Mouse (Mus musculus) hindbrain, embryonic 16.5 days (tissue): ENCODE measurements around the gene Sidt2. TPM values are rescaled to one million over a fixed set of nuclear protein-coding genes. Genes with fewer than 3 reads are reported as not detected.

Source experiments
- ATAC-seq: fragments of 200-750 bp; cut with Nextera tagmentation; 2 replicates; pipeline ENCODE4 v1.8.0; 2017; ENCODE audit warnings: moderate TSS enrichment, moderate library complexity
- H3K27ac ChIP-seq: fragments of 300-500 bp; sonication (generic); 2 replicates; pipeline ENCODE4 v1.5.1; 2014; ENCODE audit warnings: low read depth, mild to moderate bottlenecking, control low read depth, low read length, moderate library complexity
- H3K27me3 ChIP-seq: fragments of 300-500 bp; sonication (generic); replicated peaks from 2 replicates; pipeline ENCODE4 v1.6.1; 2014; ENCODE audit warnings: low read length; ENCODE audit not compliant: control insufficient read depth, insufficient read depth
- H3K36me3 ChIP-seq: fragments of 300-500 bp; sonication (generic); 2 replicates; pipeline ENCODE4 v1.6.1; 2014; ENCODE audit warnings: mild to moderate bottlenecking, low read length, moderate library complexity, mixed read lengths; ENCODE audit not compliant: control insufficient read depth, insufficient read depth
- H3K4me1 ChIP-seq: fragments of 300-500 bp; sonication (generic); 2 replicates; pipeline ENCODE4 v1.6.1; 2014; ENCODE audit warnings: low read depth, low read length; ENCODE audit not compliant: control insufficient read depth, insufficient read depth
- H3K4me2 ChIP-seq: fragments of 300-500 bp; sonication (generic); 2 replicates; pipeline ENCODE4 v1.6.1; 2014; ENCODE audit warnings: mild to moderate bottlenecking, low read length, control low read depth, moderate library complexity
- H3K4me3 ChIP-seq: fragments of 300-500 bp; sonication (generic); 2 replicates; pipeline ENCODE4 v1.5.1; 2014; ENCODE audit warnings: mild to moderate bottlenecking, low read length, control low read depth, moderate library complexity
- H3K9ac ChIP-seq: fragments of 300-500 bp; sonication (generic); 2 replicates; pipeline ENCODE4 v1.6.1; 2014; ENCODE audit warnings: low read depth, mild to moderate bottlenecking, control low read depth, low read length, moderate library complexity
- H3K9me3 ChIP-seq: fragments of 300-500 bp; sonication (generic); 2 replicates; pipeline ENCODE4 v1.6.1; 2014; ENCODE audit warnings: mild to moderate bottlenecking, low read length, moderate library complexity; ENCODE audit not compliant: control insufficient read depth
- WGBS: fragments of 180-500 bp; shearing (Covaris S2); extraction: QIAGEN DNeasy Blood & Tissue Kit; methylation state at CpG from one replicate; pipeline ENCODE4 v1.1.7; 2014; 5-methylcytosine and 5-hydroxymethylcytosine counted together
- polyA plus RNA-seq: library from polyadenylated mRNA; unstranded; fragments of >200 nt; fragmentation: Nextera tagmentation; extraction: Ambion mirVana; gene quantifications from 2 replicates; pipeline ENCODE4 v1.2.1, GENCODE M21; 2015

Gene Sidt2
- polyA plus RNA-seq, 1 experiment from 2014 or later, result 51.2 TPM

DNA sequence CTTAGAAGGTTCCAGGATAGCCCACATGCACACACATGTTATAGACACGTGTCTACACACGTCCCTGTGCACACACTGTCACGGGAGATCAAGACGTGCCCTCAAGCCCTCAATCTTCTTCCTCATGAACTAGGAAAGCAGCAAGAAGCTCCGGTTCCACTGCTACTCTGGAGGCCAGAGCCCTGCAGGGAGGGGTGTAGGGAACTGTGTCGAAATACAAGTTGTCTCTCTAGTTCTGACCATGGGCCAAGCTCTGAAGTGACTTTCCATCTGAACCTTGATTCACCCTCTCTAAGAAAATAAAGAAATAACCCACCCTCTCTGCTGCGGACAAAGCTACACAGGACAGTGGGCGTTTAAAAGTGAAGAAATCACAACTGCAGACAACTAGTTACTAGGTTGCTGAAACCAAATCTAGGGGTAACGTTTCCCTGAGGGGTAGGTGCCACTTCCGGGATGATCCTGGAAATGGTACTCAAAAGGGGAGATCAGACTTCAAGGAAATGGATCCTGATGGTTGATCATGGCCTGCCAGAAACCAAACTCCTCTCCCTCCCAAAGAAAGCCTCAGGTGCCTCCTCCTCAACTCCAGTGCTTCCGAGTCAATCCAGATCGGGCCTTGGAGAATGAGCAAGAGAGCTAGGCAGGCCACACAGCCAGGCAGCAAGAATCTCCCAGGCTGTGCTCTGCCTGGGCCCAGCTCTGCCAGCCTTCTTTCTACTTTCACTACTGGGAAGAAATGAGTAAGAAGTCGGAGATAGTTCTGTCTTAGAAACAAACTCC is 1.4 kb downstream of the Sidt2 start:
- Histone ChIP-seq H3K27ac (peak overlapping the region; percentile 86), H3K9ac (peak overlapping the region; percentile 91)
- WGBS, result 62% methylated on average over 13 of the region's 13 CpGs

DNA sequence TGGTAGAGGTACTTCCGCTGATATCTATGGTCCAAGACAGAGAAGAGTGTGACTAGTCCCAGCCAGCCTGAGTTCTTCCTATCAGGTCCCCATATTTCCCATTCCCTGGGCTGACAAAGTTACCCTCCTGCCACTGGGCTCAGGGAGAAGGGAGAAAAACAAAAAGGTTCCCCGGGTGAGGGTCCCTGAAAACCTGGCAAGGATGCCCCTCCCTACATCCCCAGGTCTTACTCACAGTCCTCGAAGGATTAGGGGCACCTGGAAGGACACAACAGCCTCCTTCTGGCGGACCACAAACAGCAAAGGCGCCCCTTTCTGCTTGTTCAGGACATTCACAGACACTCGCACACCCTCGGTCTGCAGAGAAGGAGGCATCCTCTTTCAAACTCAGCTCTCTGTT is 2.2 kb downstream of the Sidt2 start:
- Histone ChIP-seq H3K9ac (0 out of 2 replicates have a peak overlapping the region, but pooled peaks have one; percentile 91), H3K27ac (no peak overlapping the region), H3K4me2 (peak overlapping the region; percentile 73; the same call in 1 of the 2 replicates), H3K36me3 (peaks cover 22% of the 10 kb centered on the region), H3K27me3 (no peaks in the 10 kb centered on the region), H3K9me3 (no peaks in the 10 kb centered on the region), H3K4me1 (peaks cover 22% of the 10 kb centered on the region), H3K4me3 (no peak overlapping the region)
- WGBS, result 87% methylated on average over 7 of the region's 7 CpGs
- ATAC-seq, result no peak

More for the DNA sequence above, 1.4 kb downstream of the Sidt2 start:
- no peak for ATAC-seq
- Histone ChIP-seq H3K9me3 (no peaks in the 10 kb centered on the region), H3K4me3 (peak overlapping the region; percentile 79), H3K4me2 (peak overlapping the region; percentile 73), H3K27me3 (no peaks in the 10 kb centered on the region), H3K36me3 (peaks cover 22% of the 10 kb centered on the region), H3K4me1 (peaks cover 25% of the 10 kb centered on the region)

DNA sequence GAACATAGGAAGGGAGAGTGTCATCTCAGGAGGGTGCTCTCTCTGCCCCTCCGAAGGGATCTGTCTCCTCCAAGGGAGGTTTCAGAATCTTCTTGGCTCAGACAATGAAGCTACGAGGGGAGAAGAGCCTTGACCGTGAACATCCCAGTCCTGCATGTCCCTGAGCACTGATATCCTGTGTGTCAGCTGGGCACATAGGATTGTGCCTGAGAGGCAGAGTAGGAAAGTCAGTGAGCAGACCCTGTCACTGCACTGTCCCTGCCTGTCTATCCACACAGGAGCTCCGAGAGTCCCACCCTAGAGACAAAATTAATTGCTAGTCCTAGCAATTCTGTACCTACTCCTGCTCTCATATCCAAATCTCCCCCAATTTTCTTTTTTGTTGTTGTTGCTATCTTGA is 3.0 kb downstream of the Sidt2 start:
- Histone ChIP-seq H3K9ac (no peak overlapping the region), H3K4me3 (no peak overlapping the region), H3K36me3 (peaks cover 26% of the 10 kb centered on the region), H3K9me3 (no peaks in the 10 kb centered on the region), H3K27ac (no peak overlapping the region), H3K4me2 (no peak overlapping the region), H3K4me1 (peaks cover 22% of the 10 kb centered on the region), H3K27me3 (no peaks in the 10 kb centered on the region)
- ATAC-seq, result no peak
- 91% methylated on average over 4 of the region's 4 CpGs for WGBS

DNA sequence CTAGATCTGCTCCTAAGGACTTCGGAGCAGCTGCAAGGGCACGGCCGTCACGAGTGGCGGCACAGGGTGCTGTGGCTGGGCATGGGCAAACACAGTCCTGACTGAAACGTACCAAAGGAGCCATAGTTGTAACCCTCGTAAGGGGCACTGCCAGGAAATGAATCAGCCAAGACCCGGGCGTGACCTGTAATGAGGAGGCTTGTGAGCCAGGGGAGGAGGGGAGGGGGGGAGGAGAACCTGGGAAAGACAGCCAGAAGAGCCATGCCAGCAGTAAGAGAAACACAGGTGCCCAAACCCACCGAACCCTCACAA is 8.2 kb downstream of the Sidt2 start:
- H3K36me3 ChIP-seq, result peaks cover 56% of the 10 kb centered on the region
- 87% methylated on average over 10 of the region's 10 CpGs for WGBS

DNA sequence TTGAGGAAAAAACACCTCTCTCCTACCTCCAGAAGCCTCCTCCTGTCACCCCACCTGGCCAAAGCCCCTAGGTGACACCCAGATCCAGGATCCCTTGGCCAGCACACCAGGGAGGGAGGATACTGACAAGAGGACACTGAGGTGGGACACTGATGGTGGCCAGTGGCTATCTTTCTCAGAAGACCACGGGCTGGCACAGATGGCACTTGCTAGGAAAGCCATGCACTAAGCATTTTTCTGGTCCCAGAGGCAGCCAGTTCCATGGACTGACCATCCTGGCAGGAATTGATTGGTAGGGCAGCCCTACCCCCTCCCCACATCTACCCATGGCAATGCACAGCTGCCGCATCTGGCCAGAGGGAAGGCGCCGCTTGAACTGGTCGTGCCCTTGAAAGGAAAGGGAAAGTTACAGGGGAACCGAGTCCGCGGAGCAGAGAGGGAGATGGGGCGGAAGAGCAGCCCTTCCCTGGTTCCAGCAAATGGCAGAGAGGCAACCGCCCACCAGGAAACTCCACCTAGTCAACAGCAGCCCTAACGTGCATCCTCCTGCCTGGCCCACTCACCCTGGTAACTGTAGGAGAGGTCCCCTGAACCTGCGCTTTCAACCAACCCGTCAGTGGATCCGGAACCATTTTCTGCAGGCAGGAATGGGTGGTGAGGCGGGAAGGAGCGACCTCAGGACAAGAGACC is 8.7 kb downstream of the Sidt2 start:
- Histone ChIP-seq H3K4me3 (no peak overlapping the region), H3K27me3 (no peaks in the 10 kb centered on the region), H3K9me3 (no peaks in the 10 kb centered on the region), H3K9ac (no peak overlapping the region), H3K36me3 (peaks cover 54% of the 10 kb centered on the region), H3K4me2 (no peak overlapping the region), H3K27ac (no peak overlapping the region), H3K4me1 (no peaks in the 10 kb centered on the region)
- 88% methylated on average over 16 of the region's 16 CpGs for WGBS
- no peak for ATAC-seq

More for the DNA sequence above, 8.2 kb downstream of the Sidt2 start:
- Histone ChIP-seq H3K4me2 (no peak overlapping the region), H3K27me3 (no peaks in the 10 kb centered on the region), H3K9ac (no peak overlapping the region), H3K4me3 (no peak overlapping the region), H3K9me3 (no peaks in the 10 kb centered on the region), H3K27ac (no peak overlapping the region), H3K4me1 (no peaks in the 10 kb centered on the region)
- ATAC-seq, result no peak

DNA sequence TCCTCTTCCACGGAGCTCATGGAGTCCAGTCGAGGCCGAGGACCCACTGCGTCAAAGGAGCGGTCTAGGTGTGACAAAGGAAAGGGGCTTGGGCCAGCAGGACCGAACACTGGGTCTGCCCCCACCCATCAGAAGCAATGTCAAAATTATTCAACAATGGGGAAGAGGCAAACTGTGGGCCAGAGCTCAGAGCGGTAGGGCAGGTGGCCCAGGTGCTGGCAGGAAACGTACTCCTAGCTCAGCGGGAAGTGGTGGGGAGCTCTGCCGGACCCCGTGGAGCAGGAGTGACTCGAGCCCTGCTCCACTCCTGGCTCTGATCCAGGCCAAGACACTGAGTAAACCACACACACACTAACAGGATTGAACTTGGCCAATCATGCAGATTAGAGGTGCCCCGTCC is 9.3 kb downstream of the Sidt2 start:
- Histone ChIP-seq H3K4me3 (no peak overlapping the region), H3K4me2 (no peak overlapping the region), H3K27me3 (no peaks in the 10 kb centered on the region), H3K9ac (no peak overlapping the region), H3K9me3 (no peaks in the 10 kb centered on the region), H3K27ac (no peak overlapping the region), H3K36me3 (peaks cover 58% of the 10 kb centered on the region), H3K4me1 (no peaks in the 10 kb centered on the region)
- WGBS, result 82% methylated on average over 13 of the region's 13 CpGs
- ATAC-seq, result no peak

DNA sequence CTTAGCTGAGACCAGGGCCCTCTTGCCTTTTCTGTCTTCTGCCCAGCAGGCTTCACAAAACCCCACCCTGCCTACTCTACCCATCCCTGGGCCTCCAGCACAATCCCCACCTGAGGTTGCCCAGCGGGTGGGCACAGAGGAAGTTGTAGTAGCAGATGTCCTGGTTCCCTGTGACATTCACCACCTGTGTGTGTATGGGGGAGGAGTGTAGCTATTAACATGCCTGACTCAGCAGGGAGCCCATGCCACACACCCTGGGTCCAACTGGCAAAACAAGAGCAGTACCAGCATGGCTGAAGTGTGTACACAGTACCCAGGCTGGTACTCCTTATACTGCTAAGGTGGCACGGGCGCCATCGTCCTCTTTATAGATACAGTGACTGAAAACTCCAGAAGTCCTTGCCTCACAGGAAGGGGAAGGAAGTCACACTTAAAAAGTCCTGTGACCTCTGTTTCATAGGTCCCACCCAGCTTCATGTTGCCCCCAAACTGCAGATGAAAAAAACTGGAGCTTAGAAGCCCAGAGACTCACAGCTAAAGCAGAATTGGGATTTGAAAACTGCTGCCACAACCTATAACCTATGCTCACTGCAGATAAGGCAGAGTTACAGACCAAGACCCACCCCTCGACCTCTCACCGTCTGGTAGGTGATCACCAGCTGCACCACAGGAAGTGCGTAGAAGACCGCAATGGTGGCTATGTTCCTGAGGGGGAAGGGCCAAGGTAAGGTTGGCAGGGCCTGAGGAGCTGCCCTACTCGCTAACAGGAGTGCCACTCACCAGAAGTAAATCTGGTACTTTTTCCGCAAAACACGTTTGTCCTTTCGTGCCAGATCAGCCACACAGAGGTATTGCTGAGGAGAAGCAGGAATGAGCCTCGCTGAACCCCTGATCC is 10.3 kb downstream of the Sidt2 start:
- Histone ChIP-seq H3K4me2 (no peak overlapping the region), H3K4me1 (no peaks in the 10 kb centered on the region), H3K4me3 (no peak overlapping the region), H3K27ac (no peak overlapping the region), H3K27me3 (no peaks in the 10 kb centered on the region), H3K36me3 (peaks cover 50% of the 10 kb centered on the region), H3K9ac (no peak overlapping the region), H3K9me3 (no peaks in the 10 kb centered on the region)
- ATAC-seq, result no peak
- WGBS, result 84% methylated on average over 13 of the region's 13 CpGs

DNA sequence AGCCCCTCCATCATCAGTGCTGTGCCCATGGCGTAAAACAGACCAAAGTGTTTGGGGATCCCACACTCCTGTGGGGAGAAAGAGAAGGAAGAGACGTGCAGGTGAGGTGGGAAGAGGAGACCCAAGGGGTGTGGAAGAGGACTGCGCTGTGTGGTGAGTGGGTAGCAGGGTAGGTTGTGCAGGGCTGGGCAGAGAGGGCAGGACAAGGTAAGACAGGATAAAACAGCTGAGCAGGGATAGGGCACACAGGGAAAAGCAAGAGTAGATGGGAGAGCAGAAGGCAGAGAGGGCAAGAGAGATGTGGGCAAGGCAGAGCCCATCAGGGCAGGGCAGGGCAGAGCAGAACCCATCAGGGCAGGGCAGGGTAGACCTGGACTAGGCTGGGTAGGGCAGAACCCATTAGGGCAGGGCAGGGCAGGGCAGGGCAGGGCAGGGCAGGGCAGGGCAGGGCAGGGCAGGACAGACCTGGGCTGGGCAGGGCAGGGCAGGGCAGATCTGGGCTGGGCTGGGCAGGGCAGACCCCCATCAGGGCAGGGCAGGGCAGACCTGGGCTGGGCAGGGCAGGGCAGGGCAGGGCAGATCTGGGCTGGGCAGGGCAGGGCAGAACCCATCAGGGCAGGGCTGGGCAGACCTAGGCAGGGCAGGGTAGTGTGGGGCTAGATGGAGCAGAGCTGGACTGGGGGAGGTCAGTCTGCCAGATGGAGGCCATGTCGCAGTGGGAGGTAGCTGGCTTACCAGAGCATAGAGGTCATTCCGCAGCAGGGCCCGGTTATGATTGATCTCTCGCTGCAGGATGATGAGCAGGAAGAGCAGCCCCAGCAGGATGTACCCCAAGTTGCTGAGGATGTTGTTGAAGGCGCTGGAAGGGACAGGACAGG is 11.2 kb downstream of the Sidt2 start:
- Histone ChIP-seq H3K4me3 (no peak overlapping the region), H3K27ac (no peak overlapping the region), H3K4me1 (no peaks in the 10 kb centered on the region), H3K27me3 (no peaks in the 10 kb centered on the region), H3K9ac (no peak overlapping the region), H3K36me3 (peaks cover 46% of the 10 kb centered on the region), H3K4me2 (no peak overlapping the region), H3K9me3 (no peaks in the 10 kb centered on the region)
- peak; percentile 27; the same call in 1 of the 2 replicates for ATAC-seq
- 93% methylated on average over 8 of the region's 8 CpGs for WGBS
